Mouse (Mus musculus): ENCODE measurements around the gene Ctsw.

Gene Ctsw

DNA sequence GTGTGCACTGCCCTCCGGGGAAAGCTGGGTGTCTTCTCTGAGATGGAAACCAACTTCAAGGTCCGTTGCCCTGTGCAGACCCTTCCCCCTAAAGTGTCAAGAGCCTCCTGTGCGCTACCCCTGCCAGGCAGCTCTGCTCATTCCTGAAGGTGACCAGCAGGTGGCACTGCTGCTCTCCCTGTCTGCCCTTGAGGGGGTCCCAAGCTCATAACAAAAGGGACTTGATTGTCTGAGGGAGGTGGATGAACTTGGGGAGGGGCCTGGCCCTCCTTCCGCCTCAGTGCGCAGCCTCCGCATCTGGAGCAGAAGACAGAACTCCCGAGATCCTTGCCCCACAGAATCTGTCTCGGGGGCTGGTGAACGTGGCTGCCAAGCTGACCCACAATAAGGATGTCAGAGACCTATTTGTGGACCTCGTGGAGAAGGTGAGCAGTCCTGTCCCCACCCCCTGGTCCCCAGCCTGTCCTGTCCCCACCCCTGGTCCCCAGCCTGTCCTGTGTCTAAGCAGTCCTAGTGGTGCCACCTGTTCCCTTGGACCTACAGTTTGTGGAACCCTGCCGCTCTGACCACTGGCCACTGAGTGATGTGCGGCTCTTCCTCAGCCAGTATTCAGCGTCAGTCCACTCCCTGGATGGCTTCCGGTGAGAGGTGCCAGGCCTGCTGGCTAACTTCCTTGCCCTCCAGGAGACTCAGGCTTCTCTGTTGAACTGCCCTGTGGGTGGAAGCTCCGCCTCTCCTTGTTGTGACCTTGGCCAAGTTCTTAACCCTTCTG, 4.3 kb downstream of the Ctsw start:
- no peak for DNase-seq (ENCODE audit: low read depth, low spot score)

DNA sequence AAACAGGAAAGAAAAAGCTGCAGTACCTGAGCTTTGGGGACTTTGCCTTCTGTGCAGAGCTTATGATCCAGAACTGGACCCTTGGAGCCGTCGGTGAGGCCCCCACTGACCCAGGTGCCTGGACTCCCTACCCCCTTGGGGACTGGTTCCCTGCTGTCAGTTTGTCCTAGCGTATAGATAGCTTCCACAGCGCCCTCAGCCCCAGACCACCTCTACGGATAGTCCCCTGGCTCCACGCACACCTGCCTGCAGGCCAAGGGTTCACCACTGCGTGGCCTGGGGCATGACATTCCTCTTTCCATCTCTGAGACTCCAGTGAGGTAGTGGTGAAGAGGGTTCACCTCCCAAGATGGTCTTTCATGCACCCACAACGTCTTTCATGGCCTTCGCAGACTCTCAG, 5.1 kb downstream of the Ctsw start:
- no peak for DNase-seq (ENCODE audit: low read depth, low spot score)

DNA sequence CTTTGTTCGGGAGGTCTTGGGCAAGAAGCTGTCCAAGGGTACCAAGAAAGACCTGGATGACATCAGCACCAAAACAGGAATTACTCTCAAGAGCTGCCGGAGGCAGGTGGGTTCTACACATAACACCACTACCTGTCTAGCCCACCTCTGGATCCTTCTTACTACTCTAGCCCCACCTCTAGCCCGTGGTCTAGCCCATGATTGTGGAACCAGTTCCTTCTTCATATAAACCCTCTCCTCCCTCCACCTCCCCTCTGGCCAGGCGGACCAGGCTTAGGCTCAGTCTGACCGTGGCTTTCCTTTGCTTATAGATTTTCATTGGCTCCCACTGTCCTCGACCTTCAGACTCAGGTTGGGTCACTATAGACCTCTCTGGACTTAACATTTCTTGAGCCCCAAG, 6.9 kb downstream of the Ctsw start:
- DNase-seq (ENCODE audit: low read depth, low spot score): no peak

DNA sequence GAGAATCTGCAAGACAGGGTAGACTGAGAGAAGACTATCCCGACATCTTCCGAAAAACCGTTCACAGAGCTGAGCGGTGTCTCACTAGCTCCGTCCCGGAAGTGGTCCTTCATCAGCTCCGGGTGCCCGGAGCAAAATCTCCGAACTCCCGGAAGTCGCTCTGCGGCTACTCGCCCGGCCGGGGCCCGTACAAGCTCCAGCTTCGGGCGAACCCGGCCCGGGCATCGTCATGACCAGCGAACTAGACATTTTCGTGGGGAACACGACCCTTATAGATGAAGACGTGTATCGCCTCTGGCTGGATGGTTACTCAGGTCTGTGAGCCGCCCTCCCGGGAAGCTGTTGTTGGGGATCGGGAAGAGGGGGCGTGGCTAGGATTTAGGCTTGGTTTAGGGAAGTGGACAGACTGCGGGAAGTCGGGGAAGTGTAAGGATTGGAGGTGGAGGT, 7.8 kb downstream of the Ctsw start, which contains the start of gene Fibp:
TSS of gene Fibp (plus strand) at position 151 of the 447 bp plus-strand sequence.
- DNase-seq (ENCODE audit: low read depth, low spot score): peak; percentile 82

DNA sequence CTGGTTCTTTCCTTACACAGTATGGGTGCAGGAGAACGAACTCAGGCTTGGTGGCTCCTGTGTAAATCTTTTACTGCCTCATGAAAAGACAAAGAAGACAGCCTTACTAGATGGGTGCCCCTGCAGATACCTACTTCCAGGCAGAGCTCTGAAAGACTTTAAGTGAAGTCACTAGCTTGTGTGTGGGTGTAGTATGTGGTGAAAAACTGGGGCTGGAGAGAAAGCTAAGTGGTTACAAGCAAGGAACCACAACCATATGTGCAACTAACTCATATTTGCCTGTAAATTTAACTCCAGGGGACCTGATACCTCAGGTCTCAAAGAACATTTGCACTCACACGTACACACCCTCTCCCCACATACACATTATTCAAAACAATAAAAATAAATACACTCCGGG, 8.4 kb downstream of the Ctsw start:
- no peak for DNase-seq (ENCODE audit: low read depth, low spot score)

DNA sequence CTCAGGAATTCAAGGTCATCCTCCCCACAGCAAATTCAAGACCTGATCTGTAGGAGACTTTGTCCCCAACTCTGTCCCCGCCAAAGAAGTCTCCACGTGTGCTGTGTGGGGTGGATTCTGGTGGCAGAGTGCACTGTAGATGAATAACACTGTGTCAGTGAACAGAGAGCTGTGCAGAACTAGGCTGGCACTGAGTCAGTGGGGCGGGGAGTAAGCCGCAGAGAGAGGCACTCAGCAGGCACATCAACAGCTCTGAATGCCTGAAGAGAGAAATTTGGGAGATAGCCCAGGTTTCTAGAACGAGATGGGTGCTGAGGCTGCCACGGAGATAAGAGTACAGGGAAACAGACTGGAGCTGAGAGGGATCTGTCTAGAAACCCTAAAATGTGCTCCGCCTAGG, 9.3 kb downstream of the Ctsw start:
- no peak for DNase-seq (ENCODE audit: low read depth, low spot score)

DNA sequence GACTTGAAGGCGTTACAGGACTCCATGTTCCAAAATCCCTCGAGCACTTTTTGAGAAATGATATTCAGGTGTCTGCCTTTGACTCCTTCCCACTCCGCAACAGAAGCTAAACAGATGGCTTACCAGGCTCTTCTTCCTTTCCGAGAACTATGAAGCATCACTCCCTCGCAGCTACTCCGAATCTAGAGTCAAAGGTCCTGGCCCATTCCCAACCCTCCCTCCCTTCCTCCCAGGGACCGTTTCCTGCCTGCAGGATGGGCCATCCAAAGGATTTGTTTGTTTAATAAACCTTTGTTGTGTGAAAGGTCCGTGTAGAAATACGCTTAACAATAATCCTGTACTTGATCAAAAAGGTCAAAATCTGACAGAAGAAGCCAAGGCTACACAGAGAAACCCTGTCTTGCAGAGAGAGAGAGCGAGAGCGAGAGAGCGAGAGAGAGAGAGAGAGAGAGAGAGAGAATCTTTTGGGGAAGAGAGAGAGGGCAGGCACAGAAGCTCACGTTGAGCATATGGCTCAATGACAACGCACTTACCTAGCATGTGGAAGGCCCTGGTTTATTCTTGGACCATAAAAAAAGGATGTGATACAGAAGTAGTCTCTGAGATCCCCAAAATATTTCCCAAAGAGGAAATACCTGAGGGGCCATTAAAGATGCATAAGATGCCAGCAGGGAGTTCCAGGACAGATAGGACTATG, 10.4 kb downstream of the Ctsw start, which contains the start of gene Ccdc85b:
TSS of gene Ccdc85b (minus strand) at position 149 of the 697 bp plus-strand sequence.
- no peak for DNase-seq (ENCODE audit: low read depth, low spot score)

DNA sequence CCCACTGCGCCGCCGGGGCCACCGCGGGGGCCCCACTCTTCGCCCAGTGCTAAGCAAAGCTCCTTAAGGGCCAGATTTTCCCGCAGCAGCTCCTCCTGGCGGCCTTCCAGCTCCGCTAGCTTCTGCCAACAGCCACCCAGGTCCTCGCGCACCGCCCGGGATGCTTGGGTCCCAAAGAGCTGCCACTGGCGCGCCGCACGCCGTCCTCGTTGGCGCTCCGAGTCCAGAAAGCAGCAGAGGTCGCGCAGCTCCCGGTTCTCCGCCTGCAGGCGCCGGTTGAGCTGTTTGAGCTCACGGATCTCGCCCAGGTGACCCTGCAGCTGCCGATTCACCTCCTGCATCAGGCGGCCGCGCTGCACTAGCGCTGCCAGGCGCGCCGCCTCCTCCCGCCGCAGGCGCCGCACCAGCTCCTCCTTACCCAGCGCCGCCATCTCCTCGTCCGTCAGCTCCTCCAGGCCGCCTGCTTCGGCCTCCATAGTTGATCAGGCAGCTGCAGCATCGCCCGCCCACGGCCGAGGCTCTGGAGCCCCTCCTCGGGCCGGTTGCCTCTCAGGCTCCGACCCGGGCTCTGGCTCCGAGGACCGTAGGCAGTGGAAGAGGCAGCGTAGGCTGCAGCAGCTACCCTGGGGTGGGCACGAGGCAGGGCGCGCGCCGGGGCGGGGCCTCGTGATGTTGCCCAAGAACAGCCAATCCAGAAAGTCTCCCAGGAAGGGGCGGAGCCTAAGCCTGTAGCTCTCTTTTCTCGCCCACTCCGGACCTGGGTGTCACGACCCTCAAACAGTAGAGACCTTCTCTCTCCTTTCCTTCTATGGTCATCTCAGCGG, 11.2 kb downstream of the Ctsw start:
- peak; percentile 93 for DNase-seq (ENCODE audit: low read depth, low spot score)

DNA sequence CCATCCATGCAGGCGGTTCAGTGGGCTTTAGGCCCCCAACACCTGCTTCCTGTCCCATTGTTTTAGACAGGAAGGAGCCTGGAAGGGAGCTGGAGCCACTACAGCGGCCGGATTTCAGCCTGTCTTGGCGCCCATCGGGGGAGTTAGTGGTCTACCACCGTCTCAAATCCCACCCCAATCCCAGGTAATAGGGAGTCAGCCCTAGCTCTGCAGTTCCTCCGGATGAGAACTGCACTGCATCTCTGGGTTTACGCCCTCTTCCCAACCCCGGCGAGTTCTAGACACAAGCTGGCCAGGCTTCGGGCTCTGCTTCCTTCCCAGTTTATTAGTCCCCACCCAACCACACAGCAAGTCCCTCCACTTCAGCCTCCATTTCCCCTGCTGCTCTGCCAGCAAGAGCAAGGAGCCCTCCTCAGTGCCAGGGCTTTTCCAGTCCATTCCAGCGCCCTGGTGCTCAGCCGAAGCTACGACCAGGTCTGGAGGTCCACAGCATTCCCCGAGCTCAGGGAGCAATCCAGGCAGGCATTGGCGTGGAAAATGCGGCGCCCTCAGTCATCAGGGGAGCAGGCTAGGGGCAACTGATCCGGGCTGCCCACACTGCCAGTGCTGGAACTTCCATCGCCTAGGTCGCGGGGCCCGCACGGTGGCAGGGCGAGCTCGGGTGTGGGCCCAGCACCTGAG, 11.9 kb downstream of the Ctsw start:
- DNase-seq (ENCODE audit: low read depth, low spot score): no peak

DNA sequence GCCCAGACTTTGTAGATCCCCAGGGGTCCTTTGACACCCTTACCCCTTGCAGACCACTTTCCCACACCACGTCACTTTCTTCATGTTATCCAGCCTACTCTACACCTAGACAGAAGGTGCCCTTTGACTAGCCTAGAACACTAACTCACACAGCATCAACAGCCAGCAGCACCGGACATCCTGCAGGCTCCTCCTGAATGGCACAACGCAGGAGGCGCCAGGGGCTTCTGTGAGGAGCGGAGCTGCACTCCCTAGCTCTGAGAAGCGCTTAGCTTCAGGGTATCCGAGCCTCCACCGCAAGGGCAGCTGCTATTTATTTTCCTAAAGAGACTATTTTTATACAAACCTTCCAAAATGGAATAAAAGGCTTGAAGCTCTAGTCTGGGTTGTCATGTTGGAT, 12.7 kb downstream of the Ctsw start:
- DNase-seq (ENCODE audit: low read depth, low spot score): no peak

DNA sequence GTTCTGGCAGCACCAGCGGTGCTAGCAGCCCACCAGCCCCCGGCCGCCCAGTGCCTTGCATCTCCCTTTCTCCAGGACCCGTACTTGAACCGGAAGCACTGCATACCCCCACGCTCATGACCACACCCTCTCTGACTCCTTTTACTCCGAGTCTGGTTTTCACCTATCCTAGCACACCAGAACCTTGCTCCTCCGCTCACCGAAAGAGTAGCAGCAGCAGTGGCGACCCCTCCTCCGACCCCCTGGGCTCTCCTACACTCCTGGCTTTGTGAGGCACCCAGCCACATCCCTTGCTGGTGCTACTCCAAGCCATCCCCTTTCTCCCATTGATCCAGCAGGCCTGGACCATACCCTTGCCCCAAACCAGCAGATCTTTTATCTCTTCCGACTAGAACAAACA, 13.3 kb downstream of the Ctsw start:
- no peak for DNase-seq (ENCODE audit: low read depth, low spot score)

DNA sequence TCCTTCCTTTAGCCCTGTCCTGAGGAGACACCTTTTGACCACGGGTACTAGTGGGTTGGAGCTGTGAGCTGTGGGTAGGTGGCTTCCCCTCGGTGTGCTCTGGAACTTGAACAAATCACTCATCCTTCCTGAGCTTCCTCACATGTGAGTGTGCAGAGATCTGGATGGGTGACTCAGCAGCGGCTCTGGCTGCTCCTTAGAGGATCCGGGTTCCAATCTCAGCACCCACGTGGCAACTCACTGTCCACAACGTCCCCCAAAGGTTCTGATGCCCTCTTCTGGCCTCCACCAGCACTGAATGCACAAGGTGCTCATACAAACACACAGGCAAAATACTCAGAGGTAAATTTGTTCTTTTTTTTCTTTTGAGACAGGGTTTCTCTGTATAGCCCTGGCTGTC, 16.5 kb downstream of the Ctsw start:
- no peak for DNase-seq (ENCODE audit: low read depth, low spot score)

DNA sequence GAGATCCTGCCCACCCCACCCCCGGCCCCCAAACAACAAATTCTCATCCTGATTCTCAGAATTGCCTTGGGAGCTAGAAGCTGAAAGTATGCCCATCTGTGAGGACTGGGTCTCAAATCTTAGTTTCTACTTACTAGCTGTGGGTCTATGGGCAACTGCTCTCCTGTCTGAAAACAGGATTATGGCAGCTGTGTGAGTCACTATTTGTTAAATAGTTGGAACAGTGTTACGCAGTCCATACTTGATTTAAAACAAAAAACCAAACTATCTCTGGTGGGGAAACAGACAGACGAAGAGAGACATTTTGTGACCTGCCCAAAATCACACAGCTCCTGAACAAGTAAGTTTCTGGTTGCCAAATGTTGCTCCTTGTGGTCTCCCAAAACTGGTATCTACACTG, 18.6 kb downstream of the Ctsw start:
- DNase-seq (ENCODE audit: low read depth, low spot score): no peak

DNA sequence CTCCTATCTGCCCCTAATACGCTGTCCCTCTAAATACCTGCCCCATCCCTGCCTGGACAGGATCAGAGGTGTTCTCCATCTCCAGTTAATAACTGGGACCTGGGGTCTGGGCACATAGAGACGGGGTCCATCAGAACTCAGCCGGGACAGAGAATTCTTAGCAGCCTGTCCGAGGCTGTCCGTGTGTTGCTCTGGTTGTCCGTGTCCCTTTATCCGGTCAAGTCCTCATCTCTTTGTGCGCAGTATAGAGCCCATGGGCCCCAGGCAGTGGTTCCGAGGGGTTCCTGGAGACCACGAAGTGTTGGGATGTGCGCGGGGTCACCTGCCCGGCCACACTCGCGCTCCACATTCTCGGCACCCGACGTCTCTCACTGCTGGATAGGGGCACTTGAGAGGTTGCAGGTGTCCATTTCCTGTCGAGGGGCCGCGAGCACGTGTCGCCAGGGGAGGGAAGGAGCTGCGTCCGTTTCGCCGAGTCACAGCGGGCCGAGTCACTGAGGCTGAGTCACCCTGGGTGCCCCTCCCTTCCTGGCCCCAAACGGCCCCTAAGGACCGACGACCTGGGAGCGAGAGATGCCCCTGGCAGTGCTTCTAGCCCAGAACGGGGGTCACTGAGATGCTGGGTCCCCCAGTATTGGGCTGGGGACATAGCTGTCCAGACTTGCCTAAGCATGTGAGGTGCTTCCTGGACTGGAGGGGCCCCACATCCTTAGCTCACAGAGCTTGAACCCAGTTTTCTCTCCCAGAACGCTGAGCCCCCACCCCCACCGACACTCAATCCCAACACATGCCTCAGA, 19.8 kb downstream of the Ctsw start:
- DNase-seq (ENCODE audit: low read depth, low spot score): no peak

DNA sequence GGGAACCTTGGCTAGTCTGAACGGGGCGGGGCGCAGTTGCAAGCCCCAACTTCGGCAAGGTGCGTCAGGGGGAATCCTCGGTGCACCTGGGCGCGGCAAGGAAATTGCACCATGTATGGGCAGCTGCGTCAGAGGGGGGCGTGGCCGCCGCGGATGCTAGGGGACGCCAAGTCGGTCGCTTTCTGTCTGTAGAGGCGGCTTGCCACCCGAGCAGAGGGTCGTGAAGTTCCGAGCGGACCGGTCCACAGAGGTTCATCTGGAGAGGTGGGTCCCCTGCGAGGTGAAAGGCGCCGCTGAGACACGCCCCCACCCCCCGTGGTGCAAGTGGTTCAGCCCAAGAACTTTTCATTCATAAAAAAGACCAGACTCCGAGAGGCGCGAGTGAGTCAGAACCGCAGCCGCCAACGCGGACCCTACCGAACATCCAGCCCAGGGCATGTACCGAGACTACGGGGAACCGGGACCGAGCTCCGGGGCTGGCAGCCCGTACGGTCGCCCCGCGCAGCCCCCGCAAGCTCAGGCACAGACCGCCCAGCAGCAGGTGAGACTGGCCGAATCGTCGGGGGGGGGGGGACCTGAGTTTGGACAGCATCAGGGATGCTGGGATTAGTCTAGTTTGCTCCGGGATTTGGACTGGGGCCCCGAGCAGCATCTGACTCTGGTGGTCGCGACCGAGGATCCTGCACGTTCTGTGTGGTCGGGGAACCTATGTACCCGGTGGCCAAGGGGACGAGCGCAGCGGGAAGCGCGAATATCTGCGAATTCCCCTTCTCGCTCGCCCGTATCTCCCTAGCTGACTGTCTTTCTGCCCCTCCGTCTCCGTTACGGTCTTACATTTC, 20.6 kb downstream of the Ctsw start, which contains the start of gene Fosl1:
TSS of gene Fosl1 (plus strand) at position 33 of the 839 bp plus-strand sequence.
- no peak for DNase-seq (ENCODE audit: low read depth, low spot score)

DNA sequence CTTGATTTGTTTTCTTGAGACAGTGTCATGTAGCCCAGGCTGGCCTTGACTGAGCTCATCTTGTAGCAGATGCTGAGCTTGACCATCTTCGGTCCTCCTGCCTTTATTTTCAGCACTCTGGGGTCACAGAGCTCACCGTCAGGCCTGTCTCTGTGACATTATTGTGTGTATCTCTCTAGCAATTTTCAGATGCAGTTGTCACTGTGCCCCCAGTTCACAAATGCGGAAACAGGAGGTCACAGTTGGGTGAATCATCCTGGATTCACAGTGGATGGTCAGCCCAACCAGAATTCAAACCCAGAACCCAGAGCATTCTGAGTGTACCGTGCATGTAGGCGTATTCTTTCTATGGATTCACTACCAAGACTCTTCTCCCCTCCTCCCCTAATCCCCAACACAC, 22.6 kb downstream of the Ctsw start:
- DNase-seq (ENCODE audit: low read depth, low spot score): no peak

DNA sequence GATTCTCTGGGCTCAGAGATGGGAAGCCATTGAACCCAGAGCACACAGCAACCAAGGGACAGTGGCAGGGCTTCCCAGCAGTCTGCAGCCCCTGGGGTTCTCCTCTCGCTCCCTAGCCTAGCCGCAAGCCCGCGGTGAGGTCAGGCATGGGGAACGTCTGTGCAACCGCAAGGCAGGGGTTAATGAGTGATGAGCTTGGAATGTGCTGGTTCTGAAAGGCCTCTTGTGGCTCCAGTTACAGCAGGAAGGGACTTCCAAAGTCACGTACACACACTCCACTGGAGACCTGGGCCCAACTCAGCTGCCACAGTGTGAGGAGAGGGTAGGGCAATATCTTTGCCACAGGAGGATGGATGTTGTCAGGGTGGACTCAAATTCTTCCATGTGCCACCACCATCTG, 23.4 kb downstream of the Ctsw start:
- no peak for DNase-seq (ENCODE audit: low read depth, low spot score)

DNA sequence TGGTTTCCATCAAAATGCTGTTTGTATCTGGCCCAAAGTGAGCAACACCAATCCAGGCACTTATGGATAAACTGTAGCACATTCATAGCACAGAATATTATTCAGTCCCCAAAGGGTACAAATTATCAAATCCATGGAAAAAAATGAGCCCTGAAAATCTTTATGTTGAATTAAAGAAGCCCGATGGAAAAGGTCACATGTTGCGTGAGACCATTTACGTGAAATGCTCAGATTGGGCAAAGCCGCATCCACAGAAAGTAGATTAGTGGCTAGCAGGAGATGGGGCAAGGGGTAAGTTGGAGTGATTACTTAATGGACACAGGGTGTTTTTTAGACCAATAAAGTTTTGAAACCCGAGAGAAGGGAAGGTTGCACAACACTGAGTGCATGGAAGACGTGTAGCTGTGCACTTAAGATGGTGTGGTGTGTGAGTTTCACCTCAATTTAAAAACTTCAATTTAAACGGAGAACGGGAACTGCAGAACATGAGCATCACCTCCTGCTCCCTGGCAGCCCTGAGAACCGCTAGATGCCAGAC, 23.9 kb downstream of the Ctsw start:
- DNase-seq (ENCODE audit: low read depth, low spot score): no peak

DNA sequence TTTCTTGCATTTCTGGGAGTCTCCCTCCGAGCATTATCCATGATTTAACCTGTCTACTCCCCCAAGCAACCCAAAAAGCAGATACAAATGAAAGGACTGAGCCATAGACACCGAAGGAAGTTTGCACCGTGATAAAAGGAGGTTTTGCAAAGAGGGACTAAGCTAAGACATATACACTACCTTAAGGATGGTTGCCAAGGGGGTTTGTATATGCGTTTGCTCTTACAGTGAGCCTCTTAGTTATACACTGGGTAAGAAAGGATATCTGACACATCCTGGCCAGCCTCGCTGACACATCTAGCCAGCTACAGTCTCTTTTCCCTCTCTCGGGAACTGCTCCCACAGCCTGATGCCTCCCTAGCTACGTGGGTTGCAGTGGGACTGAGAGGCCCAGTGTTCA, 34.4 kb downstream of the Ctsw start:
- DNase-seq (ENCODE audit: low read depth, low spot score): no peak

Measured in skeletal muscle tissue, adult 2 months (tissue).